ENCODE assay signal across 9 mouse cellular contexts in the genomic region with DNA sequence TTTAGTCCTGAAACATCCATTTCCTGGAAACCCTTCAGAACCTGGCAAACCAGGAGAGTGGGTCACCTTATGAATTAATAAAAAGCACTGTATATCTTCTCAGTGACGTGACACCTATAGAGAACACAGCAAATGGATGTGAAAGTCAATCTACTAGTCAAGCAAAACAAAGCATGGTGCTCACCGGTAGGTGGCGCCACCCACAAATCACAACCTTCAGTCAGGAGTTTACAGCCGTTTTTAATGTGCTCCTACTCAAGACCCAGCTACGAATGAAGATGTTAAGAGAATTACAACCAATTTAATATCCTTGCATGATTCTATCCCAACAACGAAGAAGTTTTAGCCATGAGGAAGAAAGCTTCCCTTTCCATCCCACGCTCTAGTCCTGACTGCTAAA.
DNase-seq lines count a peak whose midpoint lies in the region; ATAC-seq and TF ChIP-seq lines count a peak whose summit lies in the region.
"Had no signal": no experiment of that assay in that cellular context is flagged by ENCODE, and none has a peak within 500 bp of the region (broad histone marks: within the 10 kb centered on the region; RNA-seq: fewer than 3 reads in every experiment).

No protein-coding gene starts in this region.

- no peak for DNase-seq in heart, postnatal 0 days (ENCODE audit: low spot score)
- DNase-seq in heart, adult 8-10 months (ENCODE audit: low spot score), result no peak
- peak; percentile 75 for DNase-seq in midbrain, embryonic 11.5 days (ENCODE audit: low spot score, missing footprints)
- no peak for DNase-seq in brain, embryonic 14.5 days (ENCODE audit: low read depth)
- DNase-seq in thymus, postnatal 25 days, result peak; percentile 34
- no peak for DNase-seq in gastrocnemius, postnatal 4 days (ENCODE audit: low spot score in 2 of 2)
- no peak for DNase-seq in ovary, postnatal 10 days (ENCODE audit: low spot score)

- H3K9ac ChIP-seq in heart, postnatal 0 days (replicated peaks; ENCODE audit: low read depth, low read length), result no peak overlapping the region
- no peak overlapping the region for H3K9ac ChIP-seq in midbrain, embryonic 11.5 days (ENCODE audit: low read length)
- no peak overlapping the region for H3K9ac ChIP-seq in midbrain, embryonic 15.5 days

- TF ChIP-seq POLR2A in brain, embryonic 14.5 days (IDR thresholded peaks at IDR 0.05; ENCODE audit: borderline replicate concordance, extremely low read depth, insufficient read depth, insufficient read length, poor library complexity, severe bottlenecking), result no peak

- H3K36me3 ChIP-seq in heart, postnatal 0 days (replicated peaks; ENCODE audit: control insufficient read depth, insufficient read depth, low read length), result no peaks in the 10 kb centered on the region
- H3K36me3 ChIP-seq in midbrain, embryonic 11.5 days (ENCODE audit: control insufficient read depth, insufficient read depth, low read length), result no peaks in the 10 kb centered on the region
- H3K36me3 ChIP-seq in midbrain, embryonic 15.5 days (replicated peaks), result no peaks in the 10 kb centered on the region

- no peak overlapping the region for H3K4me2 ChIP-seq in heart, postnatal 0 days (ENCODE audit: low read depth, low read length)
- H3K4me2 ChIP-seq in midbrain, embryonic 11.5 days, result no peak overlapping the region
- H3K4me2 ChIP-seq in midbrain, embryonic 15.5 days, result no peak overlapping the region

- 64% methylated on average over 7 of the region's 7 CpGs for WGBS in heart, postnatal 0 days
- 79% methylated on average over 7 of the region's 7 CpGs for WGBS in midbrain, embryonic 11.5 days
- WGBS in midbrain, embryonic 15.5 days, result 79% methylated on average over 7 of the region's 7 CpGs

- TF ChIP-seq EP300 in heart, postnatal 0 days (IDR thresholded peaks at IDR 0.05; ENCODE audit: low read depth), result no peak

- H3K4me3 ChIP-seq in heart, postnatal 0 days (ENCODE audit: low read depth, low read length), result no peak overlapping the region
- H3K4me3 ChIP-seq in midbrain, embryonic 11.5 days (ENCODE audit: low read depth, low read length), result no peak overlapping the region
- H3K4me3 ChIP-seq in midbrain, embryonic 15.5 days, result no peak overlapping the region

- peaks cover 7% of the 10 kb centered on the region; the same call in 1 of the 2 replicates for H3K4me1 ChIP-seq in heart, postnatal 0 days (ENCODE audit: control insufficient read depth, insufficient read depth)
- peaks cover 14% of the 10 kb centered on the region for H3K4me1 ChIP-seq in midbrain, embryonic 11.5 days (ENCODE audit: control insufficient read depth, insufficient read depth, low read length)
- H3K4me1 ChIP-seq in midbrain, embryonic 15.5 days, result peaks cover 17% of the 10 kb centered on the region; the same call in 1 of the 2 replicates

- no peak overlapping the region for H3K27ac ChIP-seq in heart, postnatal 0 days (ENCODE audit: low read depth)
- H3K27ac ChIP-seq in midbrain, embryonic 11.5 days (ENCODE audit: low read depth, low read length), result no peak overlapping the region
- H3K27ac ChIP-seq in midbrain, embryonic 15.5 days, result no peak overlapping the region

- peak; percentile 52 for TF ChIP-seq CTCF in heart, postnatal 0 days (IDR thresholded peaks at IDR 0.05; ENCODE audit: low read depth)
- TF ChIP-seq CTCF in brain, embryonic 14.5 days (IDR thresholded peaks at IDR 0.05; ENCODE audit: borderline replicate concordance, extremely low read depth, insufficient read depth, insufficient read length), result peak; percentile 38; the same call in 1 of the 2 replicates

- no peak for ATAC-seq in heart, postnatal 0 days (ENCODE audit: insufficient read depth, low read depth)
- no peak for ATAC-seq in midbrain, embryonic 11.5 days (ENCODE audit: low FRiP score)
- ATAC-seq in midbrain, embryonic 15.5 days (replicated peaks), result no peak
- ATAC-seq: Patski had no signal

- H3K9me3 ChIP-seq in heart, postnatal 0 days (replicated peaks; ENCODE audit: control insufficient read depth, low read length), result no peaks in the 10 kb centered on the region
- no peaks in the 10 kb centered on the region for H3K9me3 ChIP-seq in midbrain, embryonic 11.5 days (ENCODE audit: control insufficient read depth, low read length)
- H3K9me3 ChIP-seq in midbrain, embryonic 15.5 days, result no peaks in the 10 kb centered on the region

- H3K27me3 ChIP-seq in heart, postnatal 0 days (ENCODE audit: control insufficient read depth, insufficient read depth, low read length), result no peaks in the 10 kb centered on the region
- no peaks in the 10 kb centered on the region; the same call in 1 of the 2 replicates for H3K27me3 ChIP-seq in midbrain, embryonic 11.5 days (ENCODE audit: control insufficient read depth, insufficient read depth, low read length)
- H3K27me3 ChIP-seq in midbrain, embryonic 15.5 days (replicated peaks), result no peaks in the 10 kb centered on the region
- H3K27me3 ChIP-seq: Patski had no signal

Comparison
In these comparisons a context has a peak if more than half of its experiments do, and no peak if none do; other contexts are left out.
1. DNase-seq: peak in midbrain, embryonic 11.5 days (single experiment) and thymus, postnatal 25 days (single experiment); none in heart, postnatal 0 days (single experiment), heart, adult 8-10 months (single experiment), brain, embryonic 14.5 days (single experiment), gastrocnemius, postnatal 4 days (0 of 2) and ovary, postnatal 10 days (single experiment).